Mouse (Mus musculus) myocyte (in vitro differentiated cells): ENCODE results near the gene Prkcz. TPM values are rescaled to one million over a fixed set of nuclear protein-coding genes. Genes with fewer than 3 reads are reported as not detected.
"Not testable (repeated sequence)": the region's sequence is repeated elsewhere in the genome, so short reads cannot be mapped to it uniquely, and the experiment has no call there.

Experiments
- H3K27me3 ChIP-seq: one replicate; pipeline ENCODE4 v1.6.1; 2011; ENCODE audit not compliant: control insufficient read depth, insufficient read depth, insufficient read length
- H3K36me3 ChIP-seq: one replicate; pipeline ENCODE4 v1.6.1; 2011; ENCODE audit not compliant: control insufficient read depth, insufficient read depth
- H3K4me2 ChIP-seq: one replicate; pipeline ENCODE4 v1.6.1; 2011; ENCODE audit warnings: low read depth, control low read depth
- H3K4me3 ChIP-seq: one replicate; pipeline ENCODE4 v1.5.1; 2011; ENCODE audit warnings: mild to moderate bottlenecking, control low read depth, moderate library complexity
- H3K79me2 ChIP-seq: one replicate; pipeline ENCODE4 v1.6.1; 2011; ENCODE audit not compliant: control insufficient read depth, insufficient read depth
- H3ac ChIP-seq: one replicate; pipeline ENCODE4 v1.6.1; 2011; ENCODE audit not compliant: control insufficient read depth, insufficient read length
- E2F4 ChIP-seq: IDR thresholded peaks from one replicate; pipeline ENCODE4 v1.6.1; 2011; ENCODE audit warnings: mild to moderate bottlenecking, control low read depth, moderate library complexity; ENCODE audit not compliant: insufficient read depth
- MYOD1 ChIP-seq, 3 experiments: IDR thresholded peaks; one replicate each; pipeline ENCODE4 v1.6.1; 2011; ENCODE audit warnings: control low read depth in 2 of 3, low read depth in 2 of 3, mild to moderate bottlenecking in 2 of 3, moderate library complexity in 1 of 3; ENCODE audit not compliant: insufficient read length in 2 of 3, control insufficient read depth in 1 of 3
- MYOG ChIP-seq, 3 experiments: IDR thresholded peaks; one replicate each; pipeline ENCODE4 v1.6.1; 2011; ENCODE audit warnings: control low read depth in 2 of 3, low read depth in 2 of 3, mild to moderate bottlenecking in 2 of 3; ENCODE audit not compliant: insufficient read length in 2 of 3, control insufficient read depth in 1 of 3, insufficient read depth in 1 of 3
- POLR2A ChIP-seq: IDR thresholded peaks from one replicate; pipeline ENCODE4 v1.6.1; 2011; ENCODE audit warnings: low read depth, mild to moderate bottlenecking, control low read depth, moderate library complexity; ENCODE audit not compliant: insufficient read length
- POLR2AphosphoS2 ChIP-seq: IDR thresholded peaks from one replicate; pipeline ENCODE4 v1.6.1; 2011; ENCODE audit warnings: low read depth, control low read depth; ENCODE audit not compliant: insufficient read length
- TCF12 ChIP-seq: IDR thresholded peaks from one replicate; pipeline ENCODE4 v1.6.1; 2011; ENCODE audit warnings: mild to moderate bottlenecking, control low read depth; ENCODE audit not compliant: poor library complexity, insufficient read depth, severe bottlenecking
- USF1 ChIP-seq: IDR thresholded peaks from one replicate; pipeline ENCODE4 v1.6.1; 2011; ENCODE audit warnings: low read depth, mild to moderate bottlenecking, control low read depth, moderate library complexity
- polyA plus RNA-seq: library from polyadenylated mRNA; unstranded; fragments of >200 nt; fragmentation: generic; extraction: Trizol; gene quantifications from one replicate; pipeline ENCODE4 v1.2.1, GENCODE M21; 2012; ENCODE audit warnings: missing spikeins

Gene Prkcz
- polyA plus RNA-seq, 1 experiment = 0.36 TPM

- Histone ChIP-seq H3K27me3 (no peaks in the 10 kb centered on the region), H3K4me2 (peak overlapping the region; percentile 97), H3K4me3 (peak overlapping the region; percentile 76), H3K36me3 (no peaks in the 10 kb centered on the region), H3K79me2 (peaks cover 9% of the 10 kb centered on the region), H3ac (no peak overlapping the region)
- TF ChIP-seq E2F4 = no peak
These were observed 110.0 kb downstream of the Prkcz start for GRCm38 (mm10) chr4:155251147-155251546.

DNA sequence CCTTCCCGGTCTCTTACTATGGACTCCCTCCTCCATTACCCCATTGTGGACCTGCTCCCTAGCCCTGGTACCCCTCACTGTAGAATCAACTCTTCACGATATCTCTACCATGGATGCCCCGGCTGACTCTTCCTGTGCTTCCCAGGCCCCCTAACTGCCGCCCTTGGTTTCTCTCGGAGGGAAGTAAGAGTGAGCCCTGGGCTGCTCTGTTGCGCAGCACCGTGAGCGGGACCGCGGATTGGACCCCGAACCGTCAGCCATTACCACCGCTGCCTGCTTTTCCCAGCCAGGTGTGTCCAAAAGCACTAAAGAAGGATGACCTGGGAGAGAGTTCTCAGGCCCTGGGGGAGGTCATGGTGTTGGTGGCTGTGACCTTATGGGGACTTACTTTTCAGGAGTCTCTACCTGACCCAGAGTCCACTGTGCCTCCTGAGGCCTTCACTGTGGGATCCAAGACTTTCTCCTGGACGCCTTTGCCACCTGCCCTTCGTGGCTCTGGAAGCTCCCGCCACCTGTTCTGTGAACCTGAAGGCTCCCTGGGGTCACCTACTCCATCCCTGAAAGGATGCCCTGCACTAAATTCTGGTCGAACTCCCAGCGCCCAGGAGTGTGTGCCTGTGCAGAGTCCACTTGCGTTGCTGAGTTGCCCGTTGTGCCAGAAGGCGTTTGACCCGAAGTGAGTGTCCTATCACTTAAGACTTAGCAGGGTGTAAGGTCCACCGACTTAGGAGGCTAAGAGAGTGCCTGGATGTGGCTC is 110.6 kb downstream of the Prkcz start:
- TF ChIP-seq USF1 = no peak
- Histone ChIP-seq H3K79me2 (peaks cover 9% of the 10 kb centered on the region), H3K36me3 (no peaks in the 10 kb centered on the region), H3ac (peak overlapping the region; percentile 52), H3K27me3 (no peaks in the 10 kb centered on the region), H3K4me3 (peak overlapping the region; percentile 76), H3K4me2 (peak overlapping the region; percentile 97)

DNA sequence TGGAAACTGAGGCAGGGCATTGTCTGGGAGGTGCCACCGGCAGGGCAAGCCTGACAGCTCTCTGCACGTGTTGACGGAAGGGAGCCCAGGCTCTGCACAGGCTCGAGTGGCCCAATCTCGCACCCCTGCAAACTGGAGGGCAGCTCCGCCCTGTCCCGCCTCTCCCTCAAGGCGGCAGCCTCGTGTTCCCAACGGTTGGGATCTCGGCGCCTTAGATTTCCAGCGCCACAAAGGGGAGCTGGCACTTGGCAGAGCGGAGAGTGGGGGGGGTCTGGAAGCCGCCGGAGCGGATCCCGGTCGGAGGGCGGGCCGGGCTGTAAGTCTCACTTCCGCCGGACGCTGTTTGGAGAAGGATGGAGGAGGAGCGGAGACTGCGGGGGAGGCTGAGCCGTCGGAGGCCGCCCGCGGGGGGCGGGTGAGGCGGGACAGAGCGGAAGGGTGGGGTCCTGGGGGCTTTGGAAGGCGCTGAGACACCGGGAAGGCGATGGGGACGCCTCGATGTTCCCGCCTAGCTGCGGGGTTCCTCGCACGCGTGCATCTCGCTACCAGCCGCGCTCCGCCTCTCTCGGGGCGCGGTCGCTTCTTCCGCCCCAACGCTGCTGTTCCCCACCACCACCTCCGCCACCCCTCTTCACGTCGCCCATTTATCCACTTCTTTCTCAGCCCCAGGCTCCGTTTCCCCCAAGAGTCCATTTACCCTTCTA is 111.4 kb downstream of the Prkcz start, which contains the start of gene Faap20:
Gene Faap20, plus strand, starts transcription at position 155 of the 704 bp plus-strand sequence.
- H3K4me3 ChIP-seq = peak within 1 kb of the TSS; percentile 76
- H3ac ChIP-seq = peak within 1 kb of the TSS; percentile 52
- TF ChIP-seq POLR2AphosphoS2 = peak; percentile 87
- no peak for TF ChIP-seq MYOD1 (IDR thresholded peaks at IDR 0.05; ENCODE audit: control insufficient read depth in 1 of 3, insufficient read length in 2 of 3, low read depth in 2 of 3)
- no peak for TF ChIP-seq E2F4
- peak; percentile 85 for TF ChIP-seq POLR2A
- H3K4me2 ChIP-seq = peak within 1 kb of the TSS; percentile 97
- no peaks in the 10 kb centered on the region for H3K36me3 ChIP-seq
- no peaks in the 10 kb centered on the region for H3K27me3 ChIP-seq
- peaks cover 9% of the 10 kb centered on the region for H3K79me2 ChIP-seq

- peak overlapping the region; percentile 97 for H3K4me2 ChIP-seq
- peak overlapping the region; percentile 76 for H3K4me3 ChIP-seq
- peaks cover 9% of the 10 kb centered on the region for H3K79me2 ChIP-seq
- no peaks in the 10 kb centered on the region for H3K36me3 ChIP-seq
- no peaks in the 10 kb centered on the region for H3K27me3 ChIP-seq
- TF ChIP-seq MYOD1 (IDR thresholded peaks at IDR 0.05; ENCODE audit: control insufficient read depth in 1 of 3, insufficient read length in 2 of 3, low read depth in 2 of 3) = no peak
- peak overlapping the region; percentile 52 for H3ac ChIP-seq
These were observed 111.9 kb downstream of the Prkcz start for GRCm38 (mm10) chr4:155249257-155249647.

GRCm38 (mm10) chr4:155248054-155248453 is 113.1 kb downstream of the Prkcz start:
- not testable (repeated sequence) for H3ac ChIP-seq, H3K4me3 ChIP-seq, H3K27me3 ChIP-seq, H3K4me2 ChIP-seq, H3K79me2 ChIP-seq, H3K36me3 ChIP-seq

DNA sequence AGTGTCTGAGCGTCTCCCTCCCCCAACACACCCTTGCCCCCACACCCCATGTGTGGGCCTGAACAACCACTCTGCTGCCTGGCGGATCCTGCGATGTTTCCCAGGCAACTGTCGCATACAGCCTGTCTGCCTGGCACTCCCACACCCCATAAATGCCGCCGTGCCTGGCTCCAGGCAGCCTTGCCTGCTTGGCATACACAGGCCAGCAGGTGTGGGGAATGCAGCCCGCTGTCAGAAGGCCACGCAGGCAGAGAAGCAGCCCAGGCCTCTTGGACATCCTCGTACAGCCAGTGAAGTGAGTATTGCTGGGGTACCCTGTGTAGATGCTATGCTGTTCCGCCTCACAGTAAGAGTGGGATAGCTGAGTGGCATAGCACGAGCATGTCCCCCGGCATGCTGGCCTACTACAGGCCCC is 114.5 kb downstream of the Prkcz start:
- Histone ChIP-seq H3ac (no peak overlapping the region), H3K4me2 (no peak overlapping the region), H3K79me2 (peaks cover 9% of the 10 kb centered on the region), H3K4me3 (no peak overlapping the region), H3K27me3 (no peaks in the 10 kb centered on the region), H3K36me3 (no peaks in the 10 kb centered on the region)
- TF ChIP-seq MYOG (IDR thresholded peaks at IDR 0.05; ENCODE audit: control insufficient read depth in 1 of 3, insufficient read depth in 1 of 3, insufficient read length in 2 of 3, low read depth in 2 of 3) = peak in 2 of 3 experiments; percentile 35 to 61
- peak in 2 of 3 experiments; percentile 53 to 80 for TF ChIP-seq MYOD1 (IDR thresholded peaks at IDR 0.05; ENCODE audit: control insufficient read depth in 1 of 3, insufficient read length in 2 of 3, low read depth in 2 of 3)
- TF ChIP-seq POLR2AphosphoS2 = no peak
- no peak for TF ChIP-seq TCF12
